Mouse (Mus musculus): ENCODE measurements around the gene Bend4. TPM values are rescaled to one million over a fixed set of nuclear protein-coding genes. Genes with fewer than 3 reads are reported as not detected.

Bend4 gene
- polyA plus RNA-seq, 1 experiment from 2014 or later = 10.7 TPM

- Histone ChIP-seq H3K4me2 (ENCODE audit: low read depth, low read length, severe bottlenecking) (peak overlapping the region; percentile 77), H3K4me1 (replicated peaks; ENCODE audit: control insufficient read depth, insufficient read depth, low read length) (peaks cover 6% of the 10 kb centered on the region), H3K27ac (ENCODE audit: low read depth, low read length) (no peak overlapping the region), H3K36me3 (ENCODE audit: control insufficient read depth, insufficient read depth, low read length) (no peaks in the 10 kb centered on the region), H3K9ac (ENCODE audit: low read length) (peak overlapping the region; percentile 56), H3K27me3 (ENCODE audit: control insufficient read depth, insufficient read depth, low read length) (peaks cover 16% of the 10 kb centered on the region), H3K9me3 (ENCODE audit: control insufficient read depth, low read length) (no peaks in the 10 kb centered on the region), H3K4me3 (ENCODE audit: low read depth, low read length) (peak overlapping the region; percentile 66)
- DNase-seq (ENCODE audit: low spot score) (no peak), ATAC-seq (replicated peaks; ENCODE audit: low FRiP score) (no peak)
- 16% methylated on average over 5 of the region's 5 CpGs for WGBS
These were observed 2.1 kb downstream of the Bend4 start for GRCm38 (mm10) chr5:67426011-67426410.

- Histone ChIP-seq H3K36me3 (ENCODE audit: control insufficient read depth, insufficient read depth, low read length) (no peaks in the 10 kb centered on the region), H3K4me1 (replicated peaks; ENCODE audit: control insufficient read depth, insufficient read depth, low read length) (peaks cover 6% of the 10 kb centered on the region), H3K4me3 (ENCODE audit: low read depth, low read length) (no peak overlapping the region), H3K9ac (ENCODE audit: low read length) (no peak overlapping the region), H3K27ac (ENCODE audit: low read depth, low read length) (no peak overlapping the region), H3K9me3 (ENCODE audit: control insufficient read depth, low read length) (no peaks in the 10 kb centered on the region), H3K27me3 (ENCODE audit: control insufficient read depth, insufficient read depth, low read length) (peaks cover 16% of the 10 kb centered on the region), H3K4me2 (ENCODE audit: low read depth, low read length, severe bottlenecking) (no peak overlapping the region)
- WGBS = 52% methylated on average over 3 of the region's 3 CpGs
- ATAC-seq (replicated peaks; ENCODE audit: low FRiP score) = no peak; the same call in 1 of the 2 replicates
- DNase-seq (ENCODE audit: low spot score) = no peak
These were observed 3.5 kb downstream of the Bend4 start for GRCm38 (mm10) chr5:67424636-67425035.

- no peak overlapping the region for H3K4me3 ChIP-seq (ENCODE audit: low read depth, low read length)
- DNase-seq (ENCODE audit: low spot score) (no peak), ATAC-seq (replicated peaks; ENCODE audit: low FRiP score) (no peak)
- H3K27me3 ChIP-seq (ENCODE audit: control insufficient read depth, insufficient read depth, low read length) = peaks cover 16% of the 10 kb centered on the region
- peaks cover 6% of the 10 kb centered on the region for H3K4me1 ChIP-seq (replicated peaks; ENCODE audit: control insufficient read depth, insufficient read depth, low read length)
- no peaks in the 10 kb centered on the region for H3K9me3 ChIP-seq (ENCODE audit: control insufficient read depth, low read length)
- no peak overlapping the region for H3K9ac ChIP-seq (ENCODE audit: low read length)
- WGBS = 80% methylated on average over 2 of the region's 2 CpGs
- no peak overlapping the region for H3K27ac ChIP-seq (ENCODE audit: low read depth, low read length)
- no peaks in the 10 kb centered on the region for H3K36me3 ChIP-seq (ENCODE audit: control insufficient read depth, insufficient read depth, low read length)
- H3K4me2 ChIP-seq (ENCODE audit: low read depth, low read length, severe bottlenecking) = no peak overlapping the region
These were observed 4.1 kb downstream of the Bend4 start for GRCm38 (mm10) chr5:67423963-67424362.

GRCm38 (mm10) chr5:67423326-67423725 lies 4.8 kb downstream of the Bend4 start:
- Histone ChIP-seq H3K4me1 (replicated peaks; ENCODE audit: control insufficient read depth, insufficient read depth, low read length) (peaks cover 6% of the 10 kb centered on the region), H3K36me3 (ENCODE audit: control insufficient read depth, insufficient read depth, low read length) (no peaks in the 10 kb centered on the region), H3K9ac (ENCODE audit: low read length) (no peak overlapping the region), H3K4me3 (ENCODE audit: low read depth, low read length) (no peak overlapping the region), H3K9me3 (ENCODE audit: control insufficient read depth, low read length) (no peaks in the 10 kb centered on the region), H3K27me3 (ENCODE audit: control insufficient read depth, insufficient read depth, low read length) (peaks cover 16% of the 10 kb centered on the region), H3K4me2 (ENCODE audit: low read depth, low read length, severe bottlenecking) (no peak overlapping the region), H3K27ac (ENCODE audit: low read depth, low read length) (0 out of 2 replicates have a peak overlapping the region, but pooled peaks have one; percentile 25)
- DNase-seq (ENCODE audit: low spot score) (no peak), ATAC-seq (replicated peaks; ENCODE audit: low FRiP score) (no peak)
- 61% methylated on average over 9 of the region's 9 CpGs for WGBS

GRCm38 (mm10) chr5:67419407-67419806 lies 8.7 kb downstream of the Bend4 start:
- DNase-seq (ENCODE audit: low spot score) (no peak), ATAC-seq (replicated peaks; ENCODE audit: low FRiP score) (no peak)
- Histone ChIP-seq H3K9ac (ENCODE audit: low read length) (no peak overlapping the region), H3K36me3 (ENCODE audit: control insufficient read depth, insufficient read depth, low read length) (no peaks in the 10 kb centered on the region), H3K27ac (ENCODE audit: low read depth, low read length) (no peak overlapping the region), H3K4me2 (ENCODE audit: low read depth, low read length, severe bottlenecking) (no peak overlapping the region), H3K9me3 (ENCODE audit: control insufficient read depth, low read length) (no peaks in the 10 kb centered on the region), H3K4me1 (replicated peaks; ENCODE audit: control insufficient read depth, insufficient read depth, low read length) (no peaks in the 10 kb centered on the region), H3K27me3 (ENCODE audit: control insufficient read depth, insufficient read depth, low read length) (no peaks in the 10 kb centered on the region), H3K4me3 (ENCODE audit: low read depth, low read length) (no peak overlapping the region)
- 85% methylated on average over 4 of the region's 4 CpGs for WGBS

- H3K27me3 ChIP-seq (ENCODE audit: control insufficient read depth, insufficient read depth, low read length) = no peaks in the 10 kb centered on the region
- no peak for DNase-seq (ENCODE audit: low spot score)
- H3K4me3 ChIP-seq (ENCODE audit: low read depth, low read length) = no peak overlapping the region
- H3K27ac ChIP-seq (ENCODE audit: low read depth, low read length) = no peak overlapping the region
- no peak for ATAC-seq (replicated peaks; ENCODE audit: low FRiP score)
- H3K4me1 ChIP-seq (replicated peaks; ENCODE audit: control insufficient read depth, insufficient read depth, low read length) = no peaks in the 10 kb centered on the region; the same call in 1 of the 2 replicates
- no peaks in the 10 kb centered on the region for H3K36me3 ChIP-seq (ENCODE audit: control insufficient read depth, insufficient read depth, low read length)
- no peaks in the 10 kb centered on the region for H3K9me3 ChIP-seq (ENCODE audit: control insufficient read depth, low read length)
- no peak overlapping the region for H3K4me2 ChIP-seq (ENCODE audit: low read depth, low read length, severe bottlenecking)
- WGBS = 86% methylated on average over 7 of the region's 7 CpGs
- H3K9ac ChIP-seq (ENCODE audit: low read length) = no peak overlapping the region
These were observed 16.6 kb downstream of the Bend4 start for GRCm38 (mm10) chr5:67411475-67411874.

- DNase-seq (ENCODE audit: low spot score) (no peak), ATAC-seq (replicated peaks; ENCODE audit: low FRiP score) (no peak)
- Histone ChIP-seq H3K27ac (ENCODE audit: low read depth, low read length) (no peak overlapping the region), H3K36me3 (ENCODE audit: control insufficient read depth, insufficient read depth, low read length) (no peaks in the 10 kb centered on the region), H3K9me3 (ENCODE audit: control insufficient read depth, low read length) (no peaks in the 10 kb centered on the region), H3K27me3 (ENCODE audit: control insufficient read depth, insufficient read depth, low read length) (no peaks in the 10 kb centered on the region), H3K9ac (ENCODE audit: low read length) (no peak overlapping the region), H3K4me1 (replicated peaks; ENCODE audit: control insufficient read depth, insufficient read depth, low read length) (no peaks in the 10 kb centered on the region; the same call in 1 of the 2 replicates), H3K4me2 (ENCODE audit: low read depth, low read length, severe bottlenecking) (no peak overlapping the region), H3K4me3 (ENCODE audit: low read depth, low read length) (no peak overlapping the region)
- 85% methylated on average over 4 of the region's 4 CpGs for WGBS
These were observed 17.7 kb downstream of the Bend4 start for GRCm38 (mm10) chr5:67410426-67410825.

- Histone ChIP-seq H3K27me3 (ENCODE audit: control insufficient read depth, insufficient read depth, low read length) (no peaks in the 10 kb centered on the region), H3K4me1 (replicated peaks; ENCODE audit: control insufficient read depth, insufficient read depth, low read length) (no peaks in the 10 kb centered on the region; the same call in 1 of the 2 replicates), H3K9ac (ENCODE audit: low read length) (no peak overlapping the region), H3K36me3 (ENCODE audit: control insufficient read depth, insufficient read depth, low read length) (no peaks in the 10 kb centered on the region), H3K9me3 (ENCODE audit: control insufficient read depth, low read length) (no peaks in the 10 kb centered on the region), H3K27ac (ENCODE audit: low read depth, low read length) (no peak overlapping the region), H3K4me3 (ENCODE audit: low read depth, low read length) (no peak overlapping the region), H3K4me2 (ENCODE audit: low read depth, low read length, severe bottlenecking) (no peak overlapping the region)
- ATAC-seq (replicated peaks; ENCODE audit: low FRiP score) (no peak), DNase-seq (ENCODE audit: low spot score) (no peak)
- WGBS = 95% methylated on average over 6 of the region's 6 CpGs
These were observed 19.7 kb downstream of the Bend4 start for GRCm38 (mm10) chr5:67408391-67408790.

- 87% methylated on average over 9 of the region's 9 CpGs for WGBS
- no peak overlapping the region for H3K27ac ChIP-seq (ENCODE audit: low read depth, low read length)
These were observed 23.2 kb downstream of the Bend4 start for GRCm38 (mm10) chr5:67404919-67405318.

More at GRCm38 (mm10) chr5:67404919-67405318, 23.2 kb downstream of the Bend4 start:
- no peak overlapping the region for H3K4me2 ChIP-seq (ENCODE audit: low read depth, low read length, severe bottlenecking)
- no peaks in the 10 kb centered on the region; the same call in 1 of the 2 replicates for H3K4me1 ChIP-seq (replicated peaks; ENCODE audit: control insufficient read depth, insufficient read depth, low read length)
- no peaks in the 10 kb centered on the region for H3K9me3 ChIP-seq (ENCODE audit: control insufficient read depth, low read length)
- H3K36me3 ChIP-seq (ENCODE audit: control insufficient read depth, insufficient read depth, low read length) = no peaks in the 10 kb centered on the region
- ATAC-seq (replicated peaks; ENCODE audit: low FRiP score) (no peak), DNase-seq (ENCODE audit: low spot score) (no peak)
- H3K27me3 ChIP-seq (ENCODE audit: control insufficient read depth, insufficient read depth, low read length) = no peaks in the 10 kb centered on the region
- no peak overlapping the region for H3K9ac ChIP-seq (ENCODE audit: low read length)
- no peak overlapping the region for H3K4me3 ChIP-seq (ENCODE audit: low read depth, low read length)

All from forebrain, embryonic 11.5 days (tissue).